Mouse (Mus musculus): ENCODE measurements at regions not wholly inside any gene's neighbourhood (a gene's known extent, or its start where the extent isn't known, plus 50 kb on each side); places are given as distances from the start of the nearest gene placed in this dataset.

DNA sequence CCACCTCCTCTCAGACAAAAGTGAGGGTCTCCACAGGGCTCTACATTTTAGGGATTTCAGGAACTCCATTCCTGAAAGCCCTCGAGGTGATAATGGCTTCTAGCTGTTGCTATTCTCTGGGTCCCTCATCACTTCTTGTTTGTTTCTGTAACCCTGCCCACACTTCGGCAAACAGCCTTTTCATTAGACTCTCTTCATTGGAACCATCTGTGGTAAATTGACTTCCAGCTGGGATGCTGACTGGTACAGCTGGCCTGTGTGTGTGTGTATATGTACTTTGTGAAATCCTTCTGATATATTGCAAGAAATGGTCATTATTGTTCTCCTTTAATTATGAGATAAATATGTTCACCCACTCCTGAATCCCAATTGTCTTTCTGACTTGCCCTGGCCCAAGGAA is 50.3 kb downstream of the Gm10192 start:
- DNase-seq (ENCODE audit: low spot score) = no peak

DNA sequence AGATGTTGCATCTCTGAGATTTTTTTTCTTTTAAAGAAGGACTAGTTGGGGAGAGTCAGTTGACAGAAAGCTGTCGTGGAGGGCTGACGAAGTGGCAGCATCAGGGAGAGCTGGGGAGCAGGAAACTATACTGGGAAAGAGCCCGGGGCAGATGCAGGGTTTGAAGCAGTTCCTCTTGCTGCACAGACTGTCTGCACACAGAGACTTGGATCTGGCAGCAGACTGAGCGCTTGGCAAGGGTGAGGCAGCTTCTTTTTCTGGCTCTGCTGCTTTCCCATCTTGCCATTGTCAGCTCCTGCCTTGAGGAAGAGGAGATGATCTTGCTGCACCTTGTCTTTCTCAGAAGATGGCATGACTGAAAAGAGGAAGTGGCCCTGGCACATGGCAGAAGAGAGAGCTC is 55.2 kb downstream of the Gm10192 start:
- DNase-seq (ENCODE audit: low spot score) = no peak

DNA sequence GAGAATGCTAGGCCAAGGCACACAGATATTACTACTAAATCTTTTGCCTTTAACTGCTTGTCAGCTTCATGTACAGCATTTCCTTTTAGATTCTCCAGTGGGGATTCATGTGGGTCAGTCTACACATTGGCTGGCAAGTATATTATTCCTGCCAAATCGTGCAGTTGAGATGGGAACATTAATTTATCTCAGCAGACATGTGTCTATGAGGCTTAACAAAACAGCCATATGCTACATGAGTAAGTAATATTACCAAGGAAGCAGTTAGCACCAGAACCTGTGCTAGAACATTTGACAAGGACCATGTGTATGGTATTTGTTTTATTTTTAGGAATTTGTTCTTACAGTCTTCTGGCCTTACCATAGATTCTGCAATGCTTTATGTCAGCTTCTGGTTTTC is 59.1 kb downstream of the Gm10192 start:
- no peak for DNase-seq (ENCODE audit: low spot score)

DNA sequence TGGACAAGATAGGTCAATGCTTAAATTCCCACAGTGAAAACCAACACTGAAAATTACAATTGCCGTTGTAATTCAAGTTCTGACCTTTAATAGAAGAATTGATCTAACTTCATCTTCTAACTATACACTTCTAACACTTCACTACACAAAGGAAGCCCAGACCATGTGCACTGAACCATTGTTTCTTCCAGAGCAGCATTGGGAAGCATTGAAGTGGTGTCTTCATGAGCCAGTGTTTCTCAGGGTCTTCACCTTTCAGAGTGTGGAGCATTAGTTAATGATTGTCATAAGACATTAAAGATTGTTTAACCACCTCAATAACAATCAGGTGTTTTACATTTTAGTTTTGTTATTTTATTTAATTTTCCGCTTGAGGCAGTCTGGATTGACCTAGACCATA is 61.0 kb downstream of the Gm10192 start:
- DNase-seq (ENCODE audit: low spot score) = no peak

DNA sequence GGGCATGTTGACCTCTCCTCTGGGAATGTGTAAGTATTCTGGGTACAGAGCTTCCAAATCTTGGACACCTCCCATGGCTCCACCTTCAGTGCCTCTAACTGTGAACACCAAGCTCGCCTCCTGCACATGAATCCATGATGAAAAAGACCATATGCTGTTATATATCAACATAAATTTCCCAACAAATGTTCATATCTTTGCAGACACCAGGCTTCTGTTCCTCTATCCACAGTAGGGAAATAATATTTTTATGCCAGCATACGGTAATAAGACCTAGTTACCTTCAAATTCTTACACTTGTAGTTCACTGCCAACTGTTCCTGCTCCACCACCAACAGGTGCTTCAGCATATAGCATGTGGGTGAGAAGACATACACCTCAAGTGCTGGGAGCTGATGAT is 63.5 kb downstream of the Gm10192 start:
- no peak for DNase-seq (ENCODE audit: low spot score)

DNA sequence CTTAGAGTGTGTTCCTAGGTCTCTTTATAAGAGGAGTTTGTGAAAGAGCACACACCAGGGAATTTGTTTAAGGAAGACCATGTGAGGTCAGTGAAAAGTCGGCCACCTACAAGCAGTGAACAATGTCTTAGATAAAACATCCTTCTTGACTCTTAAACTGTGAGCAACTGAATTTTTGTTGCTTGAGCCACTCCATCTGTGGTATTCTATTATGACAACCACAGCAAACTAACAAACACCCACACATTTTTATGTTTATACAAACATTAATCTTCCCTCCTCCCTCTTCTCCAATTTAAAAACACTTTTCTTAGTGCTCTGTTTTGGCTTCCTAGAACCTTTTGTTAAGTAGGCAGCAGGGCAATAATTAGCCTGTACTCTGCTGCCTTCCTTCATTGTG is 66.0 kb downstream of the Gm10192 start:
- no peak for DNase-seq (ENCODE audit: low spot score)

DNA sequence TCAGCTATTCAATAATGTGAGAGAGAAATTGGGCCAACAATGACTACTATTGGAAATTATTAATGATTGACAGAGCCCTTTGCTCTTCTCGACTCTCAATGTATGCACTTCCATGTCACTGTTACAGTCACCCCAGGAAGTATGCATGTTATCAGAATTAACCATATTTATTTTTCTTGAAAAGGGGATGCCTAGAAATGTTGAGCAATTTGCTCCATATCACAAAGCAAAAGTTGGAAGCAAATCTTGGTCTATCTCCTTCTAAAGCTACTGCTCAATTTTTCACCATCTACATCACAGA is 80.3 kb downstream of the Gm10192 start:
- DNase-seq (ENCODE audit: low spot score) = no peak

DNA sequence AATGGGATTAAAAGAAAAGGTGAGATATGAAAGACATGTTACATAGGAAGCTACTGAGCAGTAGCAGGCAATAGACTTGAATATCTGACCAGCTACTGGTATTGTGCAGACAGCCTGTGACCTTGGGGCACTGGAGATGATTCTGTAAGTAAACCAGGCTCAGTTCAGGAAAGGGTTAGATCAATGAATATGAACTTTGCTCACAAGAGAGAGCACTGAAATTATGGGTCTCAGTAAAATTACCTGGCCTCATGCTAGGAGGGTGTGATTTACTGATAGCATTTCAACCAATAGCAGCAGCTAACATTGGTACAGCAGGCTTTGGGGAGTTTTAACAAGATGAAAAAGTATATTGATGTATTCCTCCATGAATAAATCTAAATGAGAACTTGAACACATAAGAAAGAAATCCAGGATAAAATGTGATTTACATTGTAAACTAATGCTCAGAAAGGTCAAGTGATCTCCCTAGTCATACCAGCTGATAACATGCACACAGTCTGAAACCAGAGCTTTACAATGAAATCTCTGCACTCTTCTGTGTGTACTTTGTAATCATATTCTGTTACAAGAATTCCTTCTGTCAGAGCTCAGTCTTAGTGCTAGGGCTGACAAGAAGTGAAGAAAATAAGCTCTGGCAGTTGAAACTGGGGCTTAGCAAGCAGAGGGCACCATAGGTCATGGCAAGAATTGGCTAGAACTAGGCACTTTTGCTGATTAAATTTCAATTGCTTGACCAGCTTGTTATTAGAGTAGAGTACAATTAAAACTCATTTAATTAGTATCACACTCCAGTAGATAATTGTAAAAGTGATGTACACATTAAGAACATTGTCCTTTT is 80.8 kb downstream of the Gm10192 start:
- peak; percentile 66 for DNase-seq (ENCODE audit: low spot score)

DNA sequence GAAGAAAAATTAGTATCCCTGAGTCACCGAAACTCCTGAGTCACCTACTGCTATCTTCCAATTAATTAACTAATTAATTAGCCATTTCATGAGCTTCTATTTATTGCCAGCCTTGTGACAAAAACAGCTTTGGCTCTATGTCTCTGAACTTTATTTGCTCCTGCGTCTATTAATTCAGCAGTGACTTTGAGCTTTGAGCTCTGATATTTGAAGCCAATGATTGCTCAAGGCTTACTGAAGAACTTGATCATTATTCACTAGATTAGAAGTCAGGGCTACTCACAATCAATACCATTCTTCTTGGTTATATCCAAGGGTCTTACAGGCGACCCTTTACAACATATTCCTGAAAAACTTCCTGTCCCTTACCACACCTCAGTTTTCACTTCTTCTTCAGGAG is 83.2 kb downstream of the Gm10192 start:
- no peak for DNase-seq (ENCODE audit: low spot score)

DNA sequence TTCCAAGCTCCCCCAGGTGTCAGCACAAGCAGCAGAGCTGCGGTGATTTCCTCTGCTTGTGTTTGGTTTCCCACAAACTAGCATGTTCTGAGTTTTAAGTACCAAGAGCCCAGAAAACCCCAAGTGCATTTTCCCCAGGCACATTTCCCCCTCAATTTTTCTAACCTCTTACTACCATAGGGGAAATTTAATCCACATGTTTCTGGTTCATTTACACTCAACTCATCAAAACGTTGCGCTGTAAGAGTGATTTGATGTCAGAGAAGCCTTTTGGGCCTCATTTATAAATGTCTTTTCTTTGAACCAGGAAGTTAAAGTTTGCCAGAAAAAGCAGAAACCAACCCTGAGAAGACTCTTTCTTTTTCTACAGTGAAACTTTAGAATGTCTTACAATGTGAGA is 89.4 kb downstream of the Gm10192 start:
- DNase-seq (ENCODE audit: low spot score) = no peak

DNA sequence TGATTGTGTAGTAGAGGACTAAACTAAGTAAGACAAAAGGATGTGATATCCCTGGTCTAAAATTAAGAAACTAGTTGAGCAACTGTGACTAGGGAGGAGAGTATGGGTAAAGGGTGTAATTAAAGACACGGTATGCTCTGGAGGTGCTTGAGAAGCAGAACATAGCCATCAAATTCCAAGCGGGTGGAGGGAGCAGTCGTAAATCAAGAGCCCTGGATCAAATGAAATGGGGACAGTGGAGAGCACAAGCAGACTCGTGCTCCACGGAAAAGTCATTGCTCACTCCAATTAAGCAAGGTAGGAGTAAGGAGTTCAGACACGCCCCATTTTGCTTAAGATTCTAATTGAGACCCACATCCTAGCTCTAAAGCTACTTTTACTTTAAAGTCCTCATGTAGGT is 132.2 kb downstream of the Gm10192 start:
- no peak for DNase-seq (ENCODE audit: low spot score)

DNA sequence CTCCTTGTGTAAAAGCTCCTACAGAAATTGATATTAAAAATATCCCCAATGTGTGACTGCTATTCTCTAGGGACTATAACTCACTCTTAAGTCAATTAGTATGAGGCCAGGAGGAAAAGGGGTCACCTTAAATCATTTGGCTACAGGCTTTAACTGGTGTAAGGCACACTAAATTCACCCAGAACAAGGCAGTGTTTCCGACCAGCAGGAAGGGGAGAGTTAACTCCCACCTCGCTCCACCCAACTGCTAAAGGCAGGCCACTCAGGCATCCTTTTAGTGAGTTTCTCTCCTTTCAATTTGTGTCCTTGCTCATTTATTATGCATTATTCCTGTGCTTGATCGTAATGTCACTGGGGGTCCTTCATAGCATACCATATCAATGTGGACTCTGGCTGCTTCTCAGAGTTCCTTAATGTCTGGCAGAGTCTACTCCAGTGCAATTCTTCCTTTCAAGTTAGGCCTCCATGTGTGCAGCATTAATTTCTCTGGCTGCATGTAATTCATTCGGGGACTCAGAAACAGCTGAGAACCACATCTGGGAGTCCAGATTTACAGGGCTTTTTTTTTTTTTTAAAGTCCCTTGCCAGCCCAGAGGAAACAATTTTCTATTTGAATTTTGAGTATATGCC is 133.8 kb downstream of the Gm10192 start:
- DNase-seq (ENCODE audit: low spot score) = no peak

DNA sequence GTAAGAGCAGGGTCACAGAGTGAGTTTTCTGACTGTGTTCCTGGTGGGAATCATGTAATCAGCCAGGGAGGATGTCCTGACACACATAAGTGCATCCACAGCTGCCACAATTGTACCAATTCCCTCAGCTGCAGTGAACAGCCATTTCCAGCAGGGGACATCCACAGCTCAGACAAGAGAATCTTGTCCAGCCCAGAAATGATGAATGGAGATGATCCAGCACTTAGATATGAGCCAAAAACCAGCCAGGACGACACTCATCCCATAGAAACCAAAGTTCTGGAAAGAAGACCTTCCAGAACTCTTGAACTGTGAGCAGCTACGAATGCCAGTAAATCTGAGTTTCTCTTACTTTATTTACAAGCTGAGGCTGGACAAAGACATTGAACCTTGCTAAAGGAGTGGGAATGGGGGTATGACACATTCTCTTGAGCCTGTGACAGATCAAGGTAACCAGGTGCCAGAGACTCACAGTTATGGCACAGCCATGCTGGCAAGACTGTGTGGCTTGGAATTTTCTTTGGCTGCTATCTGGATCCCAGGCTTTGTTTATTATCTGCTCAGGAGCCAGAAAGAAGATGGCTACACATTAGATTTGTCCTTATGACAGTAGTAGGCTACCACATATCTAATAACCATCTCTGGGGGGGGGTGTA is 145.1 kb downstream of the Gm10192 start:
- DNase-seq (ENCODE audit: low spot score) = peak; percentile 77

DNA sequence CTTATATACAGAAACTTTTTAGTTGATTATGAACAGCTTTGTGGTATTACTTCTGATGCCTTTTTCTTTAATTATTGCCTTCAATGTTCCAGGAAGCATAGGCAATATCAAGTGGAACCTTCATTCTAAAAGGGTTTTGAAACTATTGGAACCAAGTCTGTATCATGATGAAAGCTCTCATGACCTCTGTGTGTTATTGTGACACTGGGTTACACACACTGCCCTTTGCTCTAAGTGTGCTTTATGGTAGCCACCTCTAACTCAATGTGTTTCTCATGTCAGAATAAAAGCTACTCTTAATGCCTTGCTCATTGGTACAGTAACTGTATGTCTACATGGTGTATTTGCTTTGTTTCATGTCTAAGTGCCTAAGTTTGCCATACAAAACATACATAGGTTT is 154.0 kb downstream of the Gm10192 start:
- no peak for DNase-seq (ENCODE audit: low spot score)

DNA sequence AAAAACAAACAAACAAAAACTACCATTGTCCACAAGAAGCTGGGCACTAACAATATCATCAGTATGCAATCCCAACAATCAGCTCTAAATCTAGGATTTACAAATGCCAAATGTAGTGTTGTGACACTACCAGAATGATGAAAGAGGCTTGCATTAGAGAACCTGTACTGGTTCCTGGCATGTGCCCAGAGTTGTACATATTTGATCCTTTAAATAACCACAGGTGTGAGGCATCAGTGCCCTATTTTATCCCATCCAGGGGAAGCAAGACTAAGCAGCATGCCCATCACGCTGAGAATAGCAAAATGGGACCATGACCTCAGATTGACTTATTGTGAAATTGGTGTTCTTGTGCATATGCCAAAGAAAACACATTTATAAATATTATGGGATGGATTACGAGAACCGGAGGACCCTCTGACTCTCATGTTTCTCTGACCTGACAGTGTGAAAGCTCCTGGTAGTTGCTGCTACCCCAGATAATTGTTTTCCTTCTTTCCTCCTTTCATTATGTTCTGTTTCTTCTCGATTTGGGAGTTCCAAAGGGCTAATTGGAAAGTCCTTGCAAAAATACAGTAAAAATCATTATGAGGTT is 157.4 kb downstream of the Gm10192 start:
- no peak for DNase-seq (ENCODE audit: low spot score)

DNA sequence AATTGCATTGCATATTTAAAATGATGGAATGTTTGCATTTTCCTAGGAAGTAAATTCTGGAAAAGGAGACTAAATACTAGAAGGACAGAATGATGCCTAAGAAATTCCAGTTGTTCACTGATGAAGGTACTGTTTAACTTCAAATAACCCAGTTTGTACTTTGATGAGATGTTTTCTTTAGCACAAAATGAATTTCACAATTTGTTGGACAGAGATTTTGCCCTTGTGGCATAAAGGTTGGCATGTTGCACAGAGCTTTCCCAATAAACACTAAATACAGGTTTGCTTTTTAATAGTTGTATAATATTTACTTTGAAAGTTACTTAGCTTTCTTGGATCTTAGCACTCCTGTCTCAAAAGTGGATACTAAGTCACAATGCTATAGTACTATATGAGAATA is 181.6 kb downstream of the Gm10192 start:
- no peak for DNase-seq (ENCODE audit: low spot score)

DNA sequence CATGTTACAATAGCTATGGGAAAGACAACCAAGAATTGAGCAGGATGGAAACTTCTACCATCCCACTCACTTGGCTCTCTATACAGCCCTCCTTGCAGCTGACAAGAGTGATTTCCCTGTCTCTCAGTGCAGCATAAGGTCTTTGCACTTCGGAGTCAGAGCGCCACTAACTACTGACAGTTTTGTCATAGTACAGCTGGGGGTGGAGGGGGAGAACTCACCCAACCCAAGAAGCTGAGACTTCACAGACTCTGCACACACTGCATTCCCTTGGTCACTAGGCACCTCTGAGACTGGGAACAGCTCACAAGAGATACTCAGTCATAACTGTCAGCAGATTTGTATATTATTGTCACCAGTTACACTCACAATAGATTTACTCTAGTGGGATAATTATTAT is 195.3 kb upstream of the Gm12695 start:
- DNase-seq (ENCODE audit: low spot score) = no peak

DNA sequence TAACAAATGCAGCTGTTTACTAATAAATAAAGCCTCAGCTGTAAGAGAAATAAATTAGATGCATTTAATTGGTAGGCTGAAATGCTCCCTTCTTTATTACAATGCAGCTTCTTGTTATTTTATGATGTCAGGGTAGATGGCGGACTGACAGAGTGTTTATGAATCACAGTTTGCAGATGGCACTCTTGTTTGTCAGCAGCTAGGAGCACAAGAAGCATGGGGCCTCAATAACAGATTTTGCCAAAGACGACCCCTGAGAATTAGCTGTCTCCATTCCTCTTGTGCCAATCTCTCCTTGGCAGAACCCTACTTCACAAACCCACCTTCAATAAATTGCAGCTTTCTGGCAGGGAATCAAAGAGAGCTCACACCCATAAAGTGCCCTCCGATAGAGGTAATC is 194.9 kb upstream of the Gm12695 start:
- no peak for DNase-seq (ENCODE audit: low spot score)

DNA sequence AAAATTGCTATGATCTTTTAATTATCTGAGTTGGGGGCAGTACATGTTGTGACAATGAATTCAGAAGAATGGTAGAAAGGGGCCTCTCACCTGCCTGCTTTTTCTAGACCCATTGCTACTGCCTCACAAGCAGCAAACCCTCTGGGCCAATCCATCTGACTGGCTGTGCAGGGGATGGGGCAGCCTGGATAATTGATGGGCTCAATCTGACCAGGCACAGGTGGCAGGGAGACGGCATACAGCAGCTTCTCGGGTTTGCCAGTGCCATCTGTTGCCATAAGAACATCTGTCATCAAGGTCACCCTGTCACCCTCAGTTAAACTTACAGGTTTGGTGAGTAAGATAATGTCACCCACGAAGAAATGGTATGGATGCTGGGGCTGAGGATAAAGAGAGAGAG is 189.9 kb upstream of the Gm12695 start:
- peak; percentile 45 for DNase-seq (ENCODE audit: low spot score)

DNA sequence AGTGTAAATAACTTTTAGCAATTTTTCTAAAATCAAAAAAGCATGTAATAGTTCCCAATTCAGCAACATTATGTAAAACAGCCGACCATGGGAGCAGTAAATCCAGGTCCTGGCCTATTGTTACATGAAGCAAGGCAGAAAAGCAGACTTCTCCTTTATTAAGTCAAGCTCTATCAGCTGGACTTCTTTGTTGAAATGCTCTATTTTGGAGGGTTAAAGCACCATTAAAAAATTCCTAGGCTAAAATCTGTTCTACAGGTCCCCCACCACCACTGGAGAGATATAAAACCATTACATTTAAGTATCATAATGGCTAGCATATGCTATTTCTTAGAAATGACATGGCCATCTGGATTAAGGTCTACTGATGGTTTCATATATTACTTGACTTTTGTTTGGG is 188.8 kb upstream of the Gm12695 start:
- DNase-seq (ENCODE audit: low spot score) = no peak

DNA sequence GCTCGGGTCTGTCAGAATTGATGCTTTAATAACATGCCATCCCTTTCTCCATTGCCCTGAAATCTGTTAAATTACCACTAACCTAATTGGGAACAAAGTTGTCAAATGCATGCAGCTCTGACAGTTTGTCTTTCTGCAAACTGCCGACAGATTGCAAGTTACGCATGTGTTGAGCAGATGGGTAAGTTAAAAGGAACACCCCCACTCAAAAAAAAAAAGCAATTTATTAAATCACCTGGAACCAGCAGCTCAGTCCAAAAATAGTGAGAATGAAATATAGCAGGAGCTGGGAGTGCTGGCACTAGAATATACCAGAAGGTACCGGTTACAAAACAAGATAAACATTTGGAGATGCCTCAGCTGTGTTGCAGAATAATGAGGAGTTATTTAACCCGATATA is 184.2 kb upstream of the Gm12695 start:
- no peak for DNase-seq (ENCODE audit: low spot score)

DNA sequence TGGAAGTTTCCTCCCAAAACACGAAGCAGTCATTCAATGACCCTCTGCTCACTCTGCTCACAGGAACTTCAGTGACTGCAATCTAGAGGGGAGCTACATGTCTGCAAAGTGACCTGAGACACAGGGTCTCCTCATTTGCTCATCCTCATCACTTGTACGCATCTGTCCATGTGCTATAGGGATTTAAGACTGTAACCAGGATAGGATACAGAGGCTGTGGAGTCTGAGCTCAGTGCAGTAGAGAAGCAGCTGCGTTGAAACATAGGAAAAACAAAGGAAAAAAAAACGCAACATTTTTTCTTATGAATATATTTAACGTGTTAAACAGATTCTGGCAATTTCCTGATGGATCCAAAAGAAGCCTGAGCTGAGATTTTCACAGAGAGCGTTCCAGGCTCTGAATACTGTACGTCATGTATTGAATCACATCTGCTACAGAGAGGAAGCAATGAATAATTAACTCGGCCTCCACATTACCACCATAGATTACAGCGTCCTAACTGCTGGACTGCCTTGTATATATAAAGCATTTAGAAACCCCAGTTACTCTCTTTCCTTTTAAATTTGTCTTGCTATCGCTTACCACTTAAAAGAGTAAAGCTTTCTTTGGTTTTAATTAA is 183.7 kb upstream of the Gm12695 start:
- DNase-seq (ENCODE audit: low spot score) = peak; percentile 29

Measured in retina, embryonic 14.5 days (tissue).